Mouse (Mus musculus): Measurements from ENCODE around the gene Pmp22. TPM values are rescaled to one million over a fixed set of nuclear protein-coding genes. Genes with fewer than 3 reads are reported as not detected.

Gene Pmp22
- polyA plus RNA-seq, 1 experiment from 2014 or later: 185 TPM

- Histone ChIP-seq H3K4me1 (ENCODE audit: control insufficient read depth, insufficient read depth, low read length) (no peaks in the 10 kb centered on the region), H3K36me3 (ENCODE audit: control insufficient read depth, insufficient read depth, low read length) (peaks cover 7% of the 10 kb centered on the region; the same call in 1 of the 2 replicates), H3K9me3 (ENCODE audit: control insufficient read depth, low read depth, low read length) (no peaks in the 10 kb centered on the region), H3K27ac (ENCODE audit: low read length) (no peak overlapping the region), H3K9ac (replicated peaks; ENCODE audit: low read depth, low read length) (no peak overlapping the region), H3K4me2 (replicated peaks; ENCODE audit: low read depth, low read length) (no peak overlapping the region), H3K4me3 (ENCODE audit: low read depth, low read length) (no peak overlapping the region), H3K27me3 (ENCODE audit: control insufficient read depth, insufficient read depth, low read length) (no peaks in the 10 kb centered on the region)
- WGBS: 83% methylated on average over 7 of the region's 7 CpGs
- ATAC-seq (ENCODE audit: insufficient number of reproducible peaks, insufficient read depth, low FRiP score, low read depth): no peak
Observed at GRCm38 (mm10) chr11:63146601-63147000, 17.8 kb downstream of the Pmp22 start.

DNA sequence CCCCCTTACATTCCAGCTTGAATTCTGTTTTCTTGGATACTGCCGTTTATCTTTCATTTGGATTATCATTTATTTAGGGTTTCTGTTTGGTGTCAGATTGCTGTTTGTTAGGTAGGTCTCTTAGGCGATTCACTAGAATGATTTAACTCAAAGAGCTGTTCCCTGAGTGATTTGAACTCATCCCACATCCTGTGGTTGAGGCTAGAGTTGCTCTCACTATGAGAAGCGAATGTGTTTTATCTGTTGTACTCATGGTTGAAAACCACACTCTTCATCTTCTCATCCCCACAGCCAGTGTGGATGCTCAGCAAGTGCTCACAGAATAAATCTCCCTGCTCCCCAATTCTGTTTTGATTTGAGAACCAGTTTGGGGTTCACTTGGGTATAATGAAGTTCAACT, 19.5 kb downstream of the Pmp22 start:
- Histone ChIP-seq H3K9ac (replicated peaks; ENCODE audit: low read depth, low read length) (no peak overlapping the region), H3K4me3 (ENCODE audit: low read depth, low read length) (no peak overlapping the region), H3K4me2 (replicated peaks; ENCODE audit: low read depth, low read length) (no peak overlapping the region), H3K27me3 (ENCODE audit: control insufficient read depth, insufficient read depth, low read length) (no peaks in the 10 kb centered on the region), H3K9me3 (ENCODE audit: control insufficient read depth, low read depth, low read length) (no peaks in the 10 kb centered on the region), H3K4me1 (ENCODE audit: control insufficient read depth, insufficient read depth, low read length) (no peaks in the 10 kb centered on the region), H3K27ac (ENCODE audit: low read length) (no peak overlapping the region), H3K36me3 (ENCODE audit: control insufficient read depth, insufficient read depth, low read length) (peaks cover 8% of the 10 kb centered on the region; the same call in 1 of the 2 replicates)
- ATAC-seq (ENCODE audit: insufficient number of reproducible peaks, insufficient read depth, low FRiP score, low read depth): no peak
- WGBS: 79% methylated on average over 3 of the region's 3 CpGs

- no peak for ATAC-seq (ENCODE audit: insufficient number of reproducible peaks, insufficient read depth, low FRiP score, low read depth)
- 74% methylated on average over 5 of the region's 5 CpGs for WGBS
- no peak overlapping the region for H3K4me2 ChIP-seq (replicated peaks; ENCODE audit: low read depth, low read length)
- H3K4me3 ChIP-seq (ENCODE audit: low read depth, low read length): no peak overlapping the region
- H3K4me1 ChIP-seq (ENCODE audit: control insufficient read depth, insufficient read depth, low read length): no peaks in the 10 kb centered on the region
- no peak overlapping the region for H3K9ac ChIP-seq (replicated peaks; ENCODE audit: low read depth, low read length)
- peaks cover 19% of the 10 kb centered on the region; the same call in 1 of the 2 replicates for H3K36me3 ChIP-seq (ENCODE audit: control insufficient read depth, insufficient read depth, low read length)
- no peaks in the 10 kb centered on the region for H3K9me3 ChIP-seq (ENCODE audit: control insufficient read depth, low read depth, low read length)
- H3K27me3 ChIP-seq (ENCODE audit: control insufficient read depth, insufficient read depth, low read length): no peaks in the 10 kb centered on the region
- no peak overlapping the region for H3K27ac ChIP-seq (ENCODE audit: low read length)
Observed at GRCm38 (mm10) chr11:63151857-63152256, 23.1 kb downstream of the Pmp22 start.

- H3K36me3 ChIP-seq (ENCODE audit: control insufficient read depth, insufficient read depth, low read length): peaks cover 33% of the 10 kb centered on the region
- WGBS: 82% methylated on average over 4 of the region's 4 CpGs
Observed at GRCm38 (mm10) chr11:63157117-63157516, 28.3 kb downstream of the Pmp22 start.

DNA sequence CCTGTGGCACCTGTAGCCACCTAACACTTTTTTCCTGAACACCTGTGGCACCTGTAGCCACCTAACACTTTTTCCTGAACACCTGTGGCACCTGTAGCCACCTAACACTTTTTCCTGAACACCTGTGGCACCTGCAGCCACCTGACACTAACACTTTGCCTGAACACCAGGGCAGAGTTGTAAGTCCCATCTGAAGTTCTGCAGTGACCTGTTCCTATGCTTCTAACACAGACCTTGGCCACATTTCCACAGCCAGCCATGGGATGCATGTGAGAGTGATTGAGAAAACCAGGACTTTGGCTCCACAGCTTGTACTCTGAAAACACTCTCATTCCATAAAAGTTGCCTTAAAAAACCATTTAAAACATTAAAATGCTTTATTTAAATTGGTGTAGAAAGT, 32.1 kb downstream of the Pmp22 start:
- ATAC-seq (ENCODE audit: insufficient number of reproducible peaks, insufficient read depth, low FRiP score, low read depth): no peak
- Histone ChIP-seq H3K4me1 (ENCODE audit: control insufficient read depth, insufficient read depth, low read length) (no peaks in the 10 kb centered on the region), H3K27me3 (ENCODE audit: control insufficient read depth, insufficient read depth, low read length) (no peaks in the 10 kb centered on the region), H3K9ac (replicated peaks; ENCODE audit: low read depth, low read length) (no peak overlapping the region), H3K27ac (ENCODE audit: low read length) (no peak overlapping the region), H3K36me3 (ENCODE audit: control insufficient read depth, insufficient read depth, low read length) (peaks cover 22% of the 10 kb centered on the region), H3K9me3 (ENCODE audit: control insufficient read depth, low read depth, low read length) (no peaks in the 10 kb centered on the region), H3K4me2 (replicated peaks; ENCODE audit: low read depth, low read length) (no peak overlapping the region), H3K4me3 (ENCODE audit: low read depth, low read length) (no peak overlapping the region)

More at GRCm38 (mm10) chr11:63157117-63157516, 28.3 kb downstream of the Pmp22 start:
- H3K9ac ChIP-seq (replicated peaks; ENCODE audit: low read depth, low read length): no peak overlapping the region
- H3K9me3 ChIP-seq (ENCODE audit: control insufficient read depth, low read depth, low read length): no peaks in the 10 kb centered on the region
- no peak overlapping the region for H3K4me2 ChIP-seq (replicated peaks; ENCODE audit: low read depth, low read length)
- no peak overlapping the region for H3K27ac ChIP-seq (ENCODE audit: low read length)
- H3K4me3 ChIP-seq (ENCODE audit: low read depth, low read length): no peak overlapping the region
- no peak for ATAC-seq (ENCODE audit: insufficient number of reproducible peaks, insufficient read depth, low FRiP score, low read depth)
- no peaks in the 10 kb centered on the region for H3K4me1 ChIP-seq (ENCODE audit: control insufficient read depth, insufficient read depth, low read length)
- no peaks in the 10 kb centered on the region for H3K27me3 ChIP-seq (ENCODE audit: control insufficient read depth, insufficient read depth, low read length)

GRCm38 (mm10) chr11:63162806-63163205, 34.0 kb downstream of the Pmp22 start:
- Histone ChIP-seq H3K9ac (replicated peaks; ENCODE audit: low read depth, low read length) (no peak overlapping the region), H3K4me3 (ENCODE audit: low read depth, low read length) (no peak overlapping the region), H3K27ac (ENCODE audit: low read length) (no peak overlapping the region), H3K27me3 (ENCODE audit: control insufficient read depth, insufficient read depth, low read length) (no peaks in the 10 kb centered on the region), H3K36me3 (ENCODE audit: control insufficient read depth, insufficient read depth, low read length) (peaks cover 15% of the 10 kb centered on the region), H3K4me2 (replicated peaks; ENCODE audit: low read depth, low read length) (no peak overlapping the region), H3K9me3 (ENCODE audit: control insufficient read depth, low read depth, low read length) (no peaks in the 10 kb centered on the region), H3K4me1 (ENCODE audit: control insufficient read depth, insufficient read depth, low read length) (no peaks in the 10 kb centered on the region)
- WGBS: 72% methylated on average over 2 of the region's 2 CpGs
- ATAC-seq (ENCODE audit: insufficient number of reproducible peaks, insufficient read depth, low FRiP score, low read depth): no peak

- H3K9ac ChIP-seq (replicated peaks; ENCODE audit: low read depth, low read length): no peak overlapping the region
- ATAC-seq (ENCODE audit: insufficient number of reproducible peaks, insufficient read depth, low FRiP score, low read depth): no peak
- H3K27ac ChIP-seq (ENCODE audit: low read length): no peak overlapping the region
Observed at GRCm38 (mm10) chr11:63163550-63163949, 34.8 kb downstream of the Pmp22 start.

DNA sequence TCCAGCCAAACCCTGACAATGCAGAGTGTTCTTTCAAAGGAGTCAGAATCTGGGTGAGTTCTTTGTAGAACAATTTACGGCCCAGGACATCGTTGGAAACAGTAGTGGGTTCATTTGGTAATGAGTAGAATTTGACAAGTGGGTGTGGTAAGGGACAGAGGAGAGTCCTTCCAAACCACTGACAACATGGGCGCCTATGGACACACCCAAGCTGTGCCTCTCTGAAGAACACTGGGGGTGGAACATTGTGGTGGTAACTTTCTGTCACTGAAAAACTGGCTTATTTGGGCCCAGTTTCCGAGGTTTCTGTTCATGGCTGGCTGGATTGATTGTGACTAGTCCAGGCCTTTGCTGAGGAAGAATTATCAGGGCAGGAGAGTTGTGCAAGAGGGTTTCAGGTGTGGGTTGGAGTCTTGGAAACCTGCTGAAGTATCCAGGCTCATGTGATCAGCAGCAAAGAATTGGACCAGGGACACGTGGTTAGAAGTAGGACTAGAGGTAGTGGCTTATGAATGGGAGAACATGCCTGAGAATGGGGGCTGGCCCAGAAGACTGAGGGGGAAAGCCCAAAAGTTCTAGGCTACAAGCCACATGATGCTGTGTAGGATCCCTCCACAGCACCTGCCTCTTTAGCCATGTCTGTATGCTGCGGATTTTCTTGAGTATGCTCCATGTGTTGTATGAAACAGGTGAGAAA, 35.4 kb downstream of the Pmp22 start:
- 81% methylated on average over 6 of the region's 6 CpGs for WGBS
- Histone ChIP-seq H3K27ac (ENCODE audit: low read length) (no peak overlapping the region), H3K27me3 (ENCODE audit: control insufficient read depth, insufficient read depth, low read length) (no peaks in the 10 kb centered on the region), H3K36me3 (ENCODE audit: control insufficient read depth, insufficient read depth, low read length) (peaks cover 4% of the 10 kb centered on the region; the same call in 1 of the 2 replicates), H3K9ac (replicated peaks; ENCODE audit: low read depth, low read length) (no peak overlapping the region), H3K4me1 (ENCODE audit: control insufficient read depth, insufficient read depth, low read length) (0 out of 2 replicates have a peak, but pooled peaks cover 6% of the 10 kb centered on the region), H3K4me3 (ENCODE audit: low read depth, low read length) (no peak overlapping the region), H3K4me2 (replicated peaks; ENCODE audit: low read depth, low read length) (no peak overlapping the region), H3K9me3 (ENCODE audit: control insufficient read depth, low read depth, low read length) (no peaks in the 10 kb centered on the region)
- no peak for ATAC-seq (ENCODE audit: insufficient number of reproducible peaks, insufficient read depth, low FRiP score, low read depth)

More at GRCm38 (mm10) chr11:63163550-63163949, 34.8 kb downstream of the Pmp22 start:
- peaks cover 10% of the 10 kb centered on the region; the same call in 1 of the 2 replicates for H3K36me3 ChIP-seq (ENCODE audit: control insufficient read depth, insufficient read depth, low read length)
- H3K4me2 ChIP-seq (replicated peaks; ENCODE audit: low read depth, low read length): no peak overlapping the region
- WGBS: 77% methylated on average over 8 of the region's 8 CpGs
- H3K27me3 ChIP-seq (ENCODE audit: control insufficient read depth, insufficient read depth, low read length): no peaks in the 10 kb centered on the region
- 0 out of 2 replicates have a peak, but pooled peaks cover under 1% of the 10 kb centered on the region for H3K4me1 ChIP-seq (ENCODE audit: control insufficient read depth, insufficient read depth, low read length)
- no peaks in the 10 kb centered on the region for H3K9me3 ChIP-seq (ENCODE audit: control insufficient read depth, low read depth, low read length)
- no peak overlapping the region for H3K4me3 ChIP-seq (ENCODE audit: low read depth, low read length)
